Mouse (Mus musculus) forebrain, embryonic 13.5 days (tissue): ENCODE results near the gene Cpa2. TPM values are rescaled to one million over a fixed set of nuclear protein-coding genes. Genes with fewer than 3 reads are reported as not detected.

Experiments
- polyA plus RNA-seq: library from polyadenylated mRNA; unstranded; fragments of >200 nt; fragmentation: Nextera tagmentation; extraction: Ambion mirVana; gene quantifications from 2 replicates; pipeline ENCODE4 v1.2.1, GENCODE M21; 2015

Gene Cpa2
- polyA plus RNA-seq, 1 experiment from 2014 or later = 5.2 TPM

Other genes with a start within 250 kb of the Cpa2 start
- 52.6 and 55.8 TPM in 2 replicates for gene Ube2h, start 237.0 kb upstream of the Cpa2 start, polyA plus RNA-seq
- 69.2 and 77.7 TPM in 2 replicates for gene Zc3hc1, start 150.6 kb upstream of the Cpa2 start, polyA plus RNA-seq
- 26.9 and 28.5 TPM in 2 replicates for gene Klhdc10, start 139.7 kb upstream of the Cpa2 start, polyA plus RNA-seq
- 37.6 and 41.4 TPM in 2 replicates for gene Tmem209, start 31.8 kb upstream of the Cpa2 start, polyA plus RNA-seq
- gene Ssmem1, start 31.7 kb upstream of the Cpa2 start, polyA plus RNA-seq = 0.26 TPM in 1 of 2 replicates, not detected in the other
- 3.4 and 3.6 TPM in 2 replicates for gene Cpa4, start 26.8 kb downstream of the Cpa2 start, polyA plus RNA-seq
- 0.10 and 0.14 TPM in 2 replicates for gene Cpa5, start 69.4 kb downstream of the Cpa2 start, polyA plus RNA-seq
- 0.96 and 1.3 TPM in 2 replicates for gene Cpa1, start 97.6 kb downstream of the Cpa2 start, polyA plus RNA-seq
- 19.5 and 19.6 TPM in 2 replicates for gene Cep41, start 152.2 kb downstream of the Cpa2 start, polyA plus RNA-seq
- 443 and 547 TPM in 2 replicates for gene Mest, start 182.0 kb downstream of the Cpa2 start, polyA plus RNA-seq